Mouse (Mus musculus) MEL (cell line): ENCODE measurements around the gene Arpc1b. TPM values are rescaled to one million over a fixed set of nuclear protein-coding genes. Genes with fewer than 3 reads are reported as not detected.

ENCODE experiments used
- DNase-seq: peaks from one replicate; pipeline ENCODE4 v3.0.0; 2011; ENCODE audit warnings: low read depth, low spot score
- H3K27ac ChIP-seq: 2 replicates; pipeline ENCODE4 v1.5.1; 2012; ENCODE audit warnings: low read depth, mild to moderate bottlenecking, control low read depth, low read length, moderate library complexity; ENCODE audit not compliant: control insufficient read depth
- H3K27me3 ChIP-seq, 2 experiments: fragments of 150-350 bp in 1 of 2; sonication (generic) in 1 of 2; 2 replicates each; pipeline ENCODE4 v1.6.1; 2012; ENCODE audit warnings: low read length in 2 of 2, mild to moderate bottlenecking in 2 of 2, improper control_type of control experiment in 1 of 2, moderate library complexity in 1 of 2; ENCODE audit not compliant: insufficient read depth in 2 of 2, control insufficient read depth in 1 of 2
- H3K36me3 ChIP-seq, 2 experiments: 2 replicates each; pipeline ENCODE4 v1.6.1; 2012 to 2014; ENCODE audit warnings: low read length in 2 of 2, improper control_type of control experiment in 1 of 2, inconsistent platforms in 1 of 2, mild to moderate bottlenecking in 1 of 2; ENCODE audit not compliant: insufficient read depth in 2 of 2, control insufficient read depth in 1 of 2
- H3K4me1 ChIP-seq, 2 experiments: fragments of 150-350 bp in 1 of 2; sonication (generic) in 1 of 2; 2 replicates each; pipeline ENCODE4 v1.6.1; 2012; ENCODE audit warnings: low read length in 2 of 2, improper control_type of control experiment in 1 of 2, mild to moderate bottlenecking in 1 of 2; ENCODE audit not compliant: insufficient read depth in 2 of 2, control insufficient read depth in 1 of 2
- H3K4me3 ChIP-seq, 2 experiments: fragments of 150-350 bp in 1 of 2; sonication (generic) in 1 of 2; 2 replicates each; pipeline ENCODE4 v1.5.1; 2012; ENCODE audit warnings: low read depth in 2 of 2, low read length in 2 of 2, mild to moderate bottlenecking in 2 of 2, moderate library complexity in 2 of 2, control low read depth in 1 of 2, improper control_type of control experiment in 1 of 2; ENCODE audit not compliant: control insufficient read depth in 1 of 2, insufficient read depth in 1 of 2
- H3K79me2 ChIP-seq: 2 replicates; pipeline ENCODE4 v1.6.1; 2012; ENCODE audit warnings: mild to moderate bottlenecking, low read length, moderate library complexity; ENCODE audit not compliant: control insufficient read depth, poor library complexity, insufficient read depth
- H3K9ac ChIP-seq: 2 replicates; pipeline ENCODE4 v1.6.1; 2012; ENCODE audit warnings: low read depth, mild to moderate bottlenecking, control low read depth, low read length, moderate library complexity; ENCODE audit not compliant: control insufficient read depth, poor library complexity, severe bottlenecking
- H3K9me3 ChIP-seq: fragments of 150-350 bp; sonication (generic); replicated peaks from 2 replicates; pipeline ENCODE4 v1.6.1; 2012; ENCODE audit warnings: mild to moderate bottlenecking, low read length, improper control_type of control experiment, moderate library complexity; ENCODE audit not compliant: insufficient read depth
- BHLHE40 ChIP-seq: IDR thresholded peaks from 2 replicates; pipeline ENCODE4 v1.6.1; 2012; ENCODE audit warnings: low read depth, mild to moderate bottlenecking, inconsistent platforms, low read length, improper control_type of control experiment, borderline replicate concordance
- CHD1 ChIP-seq: IDR thresholded peaks from 2 replicates; pipeline ENCODE4 v1.6.1; 2012; ENCODE audit warnings: low read depth, mild to moderate bottlenecking, inconsistent platforms, low read length, improper control_type of control experiment
- CHD2 ChIP-seq: IDR thresholded peaks from 2 replicates; pipeline ENCODE4 v1.6.1; 2011; ENCODE audit warnings: low read length, improper control_type of control experiment
- ELF1 ChIP-seq: IDR thresholded peaks from 2 replicates; pipeline ENCODE4 v1.6.1; 2014; ENCODE audit warnings: low read depth, mild to moderate bottlenecking, inconsistent platforms, low read length, improper control_type of control experiment, moderate library complexity
- ETS1 ChIP-seq: IDR thresholded peaks from 2 replicates; pipeline ENCODE4 v1.6.1; 2012; ENCODE audit warnings: low read depth, mild to moderate bottlenecking, inconsistent platforms, low read length, improper control_type of control experiment, moderate library complexity
- GATA1 ChIP-seq: IDR thresholded peaks from 2 replicates; pipeline ENCODE4 v1.6.1; 2011; ENCODE audit warnings: low read depth, low read length, improper control_type of control experiment
- HCFC1 ChIP-seq: IDR thresholded peaks from 2 replicates; pipeline ENCODE4 v1.6.1; 2012; ENCODE audit warnings: low read depth, mild to moderate bottlenecking, inconsistent platforms, low read length, improper control_type of control experiment, moderate library complexity
- JUND ChIP-seq: IDR thresholded peaks from 2 replicates; pipeline ENCODE4 v1.6.1; 2011; ENCODE audit warnings: low read depth, mild to moderate bottlenecking, improper control_type of control experiment, low read length
- KAT2A ChIP-seq: conservative IDR thresholded peaks from 2 replicates; pipeline ENCODE4 v1.6.1; 2012; ENCODE audit warnings: low read depth, low read length, improper control_type of control experiment, inconsistent platforms
- MAFK ChIP-seq: IDR thresholded peaks from 2 replicates; pipeline ENCODE4 v1.6.1; 2011; ENCODE audit warnings: low read depth, mild to moderate bottlenecking, low read length, improper control_type of control experiment, borderline replicate concordance
- MAX ChIP-seq: IDR thresholded peaks from 2 replicates; pipeline ENCODE4 v1.6.1; 2011; ENCODE audit warnings: low read length, improper control_type of control experiment
- MAZ ChIP-seq: IDR thresholded peaks from 2 replicates; pipeline ENCODE4 v1.6.1; 2012; ENCODE audit warnings: low read depth, mild to moderate bottlenecking, inconsistent platforms, low read length, improper control_type of control experiment
- MXI1 ChIP-seq: IDR thresholded peaks from 2 replicates; pipeline ENCODE4 v1.6.1; 2011; ENCODE audit warnings: mild to moderate bottlenecking, low read depth, low read length, improper control_type of control experiment
- MYB ChIP-seq: IDR thresholded peaks from 2 replicates; pipeline ENCODE4 v1.6.1; 2011; ENCODE audit warnings: mild to moderate bottlenecking, low read depth, low read length, improper control_type of control experiment
- MYC ChIP-seq: IDR thresholded peaks from 2 replicates; pipeline ENCODE4 v1.6.1; 2011; ENCODE audit warnings: low read depth, mild to moderate bottlenecking, low read length, improper control_type of control experiment, moderate library complexity
- NELFE ChIP-seq: IDR thresholded peaks from 2 replicates; pipeline ENCODE4 v1.6.1; 2011; ENCODE audit warnings: low read depth, low read length, improper control_type of control experiment
- NRF1 ChIP-seq: IDR thresholded peaks from 2 replicates; pipeline ENCODE4 v1.6.1; 2014; ENCODE audit warnings: low read depth, mild to moderate bottlenecking, inconsistent platforms, low read length, improper control_type of control experiment, moderate library complexity; ENCODE audit not compliant: poor library complexity, insufficient read depth, severe bottlenecking
- POLR2A ChIP-seq, 2 experiments: IDR thresholded peaks; 2 replicates each; pipeline ENCODE4 v1.6.1; 2011 to 2012; ENCODE audit warnings: low read length in 2 of 2, mild to moderate bottlenecking in 2 of 2, control low read depth in 1 of 2, improper control_type of control experiment in 1 of 2, low read depth in 1 of 2, moderate library complexity in 1 of 2; ENCODE audit not compliant: control insufficient read depth in 1 of 2, insufficient read depth in 1 of 2, poor library complexity in 1 of 2
- POLR2AphosphoS5 ChIP-seq: IDR thresholded peaks from 2 replicates; pipeline ENCODE4 v1.6.1; 2012; ENCODE audit warnings: low read depth, borderline replicate concordance, mild to moderate bottlenecking, inconsistent platforms, low read length, moderate library complexity, mixed read lengths
- RAD21 ChIP-seq: IDR thresholded peaks from 2 replicates; pipeline ENCODE4 v1.6.1; 2011; ENCODE audit warnings: mild to moderate bottlenecking, low read depth, low read length, improper control_type of control experiment
- RCOR1 ChIP-seq: IDR thresholded peaks from 2 replicates; pipeline ENCODE4 v1.6.1; 2012; ENCODE audit warnings: low read depth, mild to moderate bottlenecking, inconsistent platforms, low read length, improper control_type of control experiment
- SIN3A ChIP-seq: IDR thresholded peaks from 2 replicates; pipeline ENCODE4 v1.6.1; 2012; ENCODE audit warnings: low read length, improper control_type of control experiment, inconsistent platforms
- TCF12 ChIP-seq: IDR thresholded peaks from 2 replicates; pipeline ENCODE4 v1.6.1; 2014; ENCODE audit warnings: low read depth, mild to moderate bottlenecking, inconsistent platforms, low read length, improper control_type of control experiment, moderate library complexity
- USF2 ChIP-seq, 2 experiments: IDR thresholded peaks; 2 replicates each; pipeline ENCODE4 v1.6.1; 2011 to 2012; ENCODE audit warnings: improper control_type of control experiment in 2 of 2, low read length in 2 of 2, borderline replicate concordance in 1 of 2, inconsistent platforms in 1 of 2, low read depth in 1 of 2, mild to moderate bottlenecking in 1 of 2; ENCODE audit not compliant: insufficient read depth in 1 of 2
- ZC3H11A ChIP-seq: IDR thresholded peaks from 2 replicates; pipeline ENCODE4 v1.6.1; 2012; ENCODE audit warnings: low read depth, mild to moderate bottlenecking, inconsistent platforms, low read length, improper control_type of control experiment
- ZKSCAN1 ChIP-seq: IDR thresholded peaks from 2 replicates; pipeline ENCODE4 v1.6.1; 2012; ENCODE audit warnings: low read depth, mild to moderate bottlenecking, inconsistent platforms, low read length, improper control_type of control experiment, moderate library complexity
- polyA plus RNA-seq, 2 experiments: library from polyadenylated mRNA; stranded (reverse) in 1 of 2; unstranded in 1 of 2; fragments of >175 nt in 1 of 2; fragments of >200 nt in 1 of 2; gene quantifications; 2 replicates each; pipeline versions ENCODE4 v1.2.1 to v1.2.4; 2012; ENCODE audit warnings: low replicate concordance in 2 of 2, low read depth in 1 of 2; ENCODE audit not compliant: insufficient read length in 2 of 2, insufficient read depth in 1 of 2, missing spikeins in 1 of 2
- total RNA-seq: library from RNA; depleted of rRNA; stranded (reverse); fragments of 300-350 nt; gene quantifications from 2 replicates; pipeline ENCODE4 v1.2.3, GENCODE M21; 2012

Gene Arpc1b
- total and polyA plus RNA-seq, 3 experiments, result 143 to 708 (median 432) TPM

DNA sequence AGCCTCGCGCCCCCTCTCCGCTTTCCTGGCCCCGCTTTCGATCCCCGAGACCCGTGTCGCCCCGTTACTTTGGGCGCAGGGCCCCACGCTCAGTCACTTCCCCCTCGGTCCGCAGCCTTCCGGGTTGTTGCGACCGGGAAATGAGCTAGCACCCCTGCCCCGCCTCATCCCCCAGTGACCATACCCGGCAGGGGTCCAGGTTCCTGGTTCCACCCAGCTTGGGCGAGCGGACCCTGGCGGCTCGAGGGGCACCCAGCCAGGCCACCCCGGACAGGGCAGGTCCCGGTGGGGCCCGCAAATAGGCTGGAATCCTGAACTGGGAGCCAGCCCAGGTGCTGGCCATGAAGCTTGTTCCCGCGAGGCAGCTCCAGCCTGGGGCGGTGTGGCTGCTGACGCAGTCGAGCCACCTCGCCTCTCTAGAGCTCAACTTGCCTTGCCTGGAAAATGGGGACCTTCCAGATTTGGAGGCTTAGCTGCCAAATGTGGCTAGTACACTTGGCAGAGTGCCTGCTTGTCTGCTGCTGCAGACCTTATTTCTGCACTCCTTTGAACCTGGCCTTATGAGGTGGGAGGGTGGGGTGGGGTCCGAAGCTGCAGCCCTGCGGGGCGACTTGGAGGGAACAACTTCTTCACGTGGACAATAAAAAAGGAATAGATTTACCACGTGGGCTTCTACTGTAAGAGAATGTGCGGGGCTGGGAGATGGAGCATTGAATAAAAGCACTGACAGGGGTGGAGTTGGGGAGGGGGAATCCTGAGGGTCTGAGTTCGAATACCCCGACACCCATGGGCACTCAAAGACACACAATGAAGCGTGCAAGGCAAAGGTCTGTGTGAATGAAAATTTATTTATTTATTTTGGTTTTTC lies 825 bp downstream of the Arpc1b start (continued):
- TF ChIP-seq RCOR1, result peak; percentile 61
- TF ChIP-seq MAFK, result no peak; the same call in 1 of the 2 replicates
- peak; percentile 82 for TF ChIP-seq ELF1
- no peak for TF ChIP-seq RAD21
- TF ChIP-seq NELFE, result no peak
- no peak for TF ChIP-seq KAT2A

DNA sequence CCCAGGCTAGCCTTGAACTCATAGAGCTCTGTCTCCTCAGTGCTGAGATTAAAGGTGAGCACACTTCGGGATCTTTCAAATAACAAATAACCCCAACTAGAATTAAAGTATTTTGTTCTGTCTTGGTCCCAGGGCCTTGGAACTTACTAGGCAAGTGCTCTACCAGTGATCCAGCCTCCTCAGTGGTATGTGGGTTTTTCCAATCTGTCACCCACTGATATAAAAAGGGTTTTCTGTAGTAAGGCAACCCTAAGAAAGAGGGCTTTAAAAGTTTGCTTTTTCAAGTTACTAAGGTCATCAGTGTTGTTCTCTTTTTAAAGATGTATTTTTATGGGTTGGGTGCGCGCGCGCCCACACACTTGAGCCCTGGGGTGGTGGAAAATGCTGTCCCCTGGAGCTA lies 1.7 kb downstream of the Arpc1b start:
- Histone ChIP-seq H3K9me3 (no peaks in the 10 kb centered on the region), H3K79me2 (peaks cover 55% of the 10 kb centered on the region), H3K36me3 (peaks cover 3 to 13% of the 10 kb centered on the region in 2 experiments), H3K9ac (peak overlapping the region; percentile 69), H3K4me3 (peak overlapping the region; percentile 40 to 98), H3K4me1 (peaks cover 4 to 18% of the 10 kb centered on the region in 2 experiments; a peak in 3 of 4 replicates), H3K27me3 (no peaks in the 10 kb centered on the region), H3K27ac (peak overlapping the region; percentile 97)
- no peak for DNase-seq
- TF ChIP-seq CHD2 (no peak), BHLHE40 (no peak), NRF1 (peak; percentile 48; the same call in 1 of the 2 replicates)

DNA sequence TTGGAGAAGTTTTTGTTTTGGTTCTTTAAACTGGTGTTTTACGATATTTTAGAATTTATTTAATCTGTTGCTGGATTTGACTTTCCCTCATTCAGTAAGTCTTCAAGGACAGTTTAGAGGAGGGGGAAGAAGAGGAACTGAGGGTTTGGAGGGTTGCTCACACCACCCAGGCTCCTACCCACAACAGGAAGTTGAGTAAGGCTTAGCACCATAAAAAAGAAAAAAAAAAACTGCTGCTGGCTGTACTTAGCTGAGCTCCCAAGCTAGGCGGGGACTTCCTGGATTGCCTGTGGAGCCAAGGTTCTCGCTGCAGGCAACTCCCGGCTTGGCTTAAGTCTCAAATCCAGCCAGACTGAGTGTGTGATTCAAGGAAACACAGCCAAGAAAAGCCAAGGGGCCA lies 2.3 kb downstream of the Arpc1b start:
- Histone ChIP-seq H3K27me3 (no peaks in the 10 kb centered on the region), H3K9ac (peak overlapping the region; percentile 69), H3K9me3 (no peaks in the 10 kb centered on the region), H3K36me3 (peaks cover 3 to 13% of the 10 kb centered on the region in 2 experiments), H3K27ac (peak overlapping the region; percentile 97), H3K4me1 (peaks cover 4 to 18% of the 10 kb centered on the region in 2 experiments; a peak in 3 of 4 replicates), H3K79me2 (peaks cover 58% of the 10 kb centered on the region), H3K4me3 (peak overlapping the region; percentile 40 to 98)
- DNase-seq, result peak; percentile 93
- TF ChIP-seq USF2 (IDR thresholded peaks at IDR 0.05; ENCODE audit: borderline replicate concordance in 1 of 2, insufficient read depth in 1 of 2, low read depth in 1 of 2, low read length in 2 of 2) (no peak), MXI1 (no peak), MYB (no peak), RCOR1 (peak; percentile 61; the same call in 1 of the 2 replicates), POLR2A (IDR thresholded peaks at IDR 0.05; ENCODE audit: control insufficient read depth in 1 of 2, insufficient read depth in 1 of 2, low read depth in 1 of 2, low read length in 2 of 2, poor library complexity in 1 of 2) (peak in 1 of 2 experiments; percentile 73; a peak in 2 of 4 replicates), SIN3A (peak; percentile 63), ETS1 (peak; percentile 81), KAT2A (no peak), ELF1 (peak; percentile 95), NRF1 (no peak), JUND (peak; percentile 38; the same call in 1 of the 2 replicates), POLR2AphosphoS5 (no peak), HCFC1 (peak; percentile 63), TCF12 (peak; percentile 54; the same call in 1 of the 2 replicates), NELFE (peak; percentile 10; the same call in 1 of the 2 replicates), ZKSCAN1 (0 out of 2 replicates have a peak, but pooled peaks have one; percentile 11), ZC3H11A (no peak), MAX (no peak), MYC (peak; percentile 33; the same call in 1 of the 2 replicates), CHD1 (no peak), MAZ (peak; percentile 80; the same call in 1 of the 2 replicates), GATA1 (no peak)
